Mouse (Mus musculus) testis, adult 2 months (tissue): ENCODE results near the gene Gm45234.

Source experiments
- CTCF ChIP-seq: fragments of 200-500 bp; IDR thresholded peaks from 2 replicates; pipeline ENCODE4 v1.5.1; 2012; ENCODE audit warnings: low read depth, mild to moderate bottlenecking, inconsistent platforms, low read length, moderate library complexity; ENCODE audit not compliant: control insufficient read depth, insufficient read depth, insufficient replicate concordance
- POLR2A ChIP-seq: fragments of 200-500 bp; IDR thresholded peaks from 2 replicates; pipeline ENCODE4 v1.6.1; 2012; ENCODE audit warnings: low read depth, mild to moderate bottlenecking, inconsistent platforms, low read length, moderate library complexity; ENCODE audit not compliant: control insufficient read depth

DNA sequence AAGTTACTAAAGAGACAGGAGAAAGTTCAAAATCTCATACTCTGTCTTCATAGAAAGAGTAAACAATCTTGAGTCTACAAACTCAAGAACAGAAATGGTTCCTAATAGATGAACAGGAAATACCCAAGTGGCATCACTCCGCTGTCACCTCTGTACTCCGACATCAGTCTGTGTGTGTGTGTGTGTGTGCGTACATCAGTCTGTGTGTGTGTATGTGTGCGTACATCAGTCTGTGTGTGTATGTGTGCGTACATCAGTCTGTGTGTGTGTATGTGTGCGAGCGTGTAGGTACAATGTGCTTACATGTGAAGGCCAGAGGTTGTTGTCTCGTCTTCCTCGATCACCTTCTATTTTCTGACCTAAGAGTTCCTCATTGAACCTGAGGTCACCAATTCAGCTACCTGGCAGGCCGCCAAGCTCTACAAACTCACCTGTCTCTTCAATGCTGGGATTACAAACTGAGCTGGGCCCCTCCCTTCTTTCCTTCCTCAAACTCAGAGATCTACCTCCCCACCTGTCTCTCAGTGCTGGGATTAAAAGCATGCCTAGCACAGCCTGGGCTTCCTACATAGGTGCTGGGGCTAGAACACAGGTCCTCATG lies 47.4 kb downstream of the Gm45234 start:
- TF ChIP-seq POLR2A, result no peak
- no peak for TF ChIP-seq CTCF
